Mouse (Mus musculus) brain, adult 2 months (tissue): ENCODE data around the gene Selenoo.

Experiments used
- DNase-seq: peaks from one replicate; pipeline ENCODE4 v3.0.0; 2011; ENCODE audit warnings: low read depth, low spot score

Gene Selenoo

GRCm38 (mm10) chr15:89075478-89076147, 13.3 kb upstream of the Selenoo start:
- DNase-seq: peak; percentile 95

DNA sequence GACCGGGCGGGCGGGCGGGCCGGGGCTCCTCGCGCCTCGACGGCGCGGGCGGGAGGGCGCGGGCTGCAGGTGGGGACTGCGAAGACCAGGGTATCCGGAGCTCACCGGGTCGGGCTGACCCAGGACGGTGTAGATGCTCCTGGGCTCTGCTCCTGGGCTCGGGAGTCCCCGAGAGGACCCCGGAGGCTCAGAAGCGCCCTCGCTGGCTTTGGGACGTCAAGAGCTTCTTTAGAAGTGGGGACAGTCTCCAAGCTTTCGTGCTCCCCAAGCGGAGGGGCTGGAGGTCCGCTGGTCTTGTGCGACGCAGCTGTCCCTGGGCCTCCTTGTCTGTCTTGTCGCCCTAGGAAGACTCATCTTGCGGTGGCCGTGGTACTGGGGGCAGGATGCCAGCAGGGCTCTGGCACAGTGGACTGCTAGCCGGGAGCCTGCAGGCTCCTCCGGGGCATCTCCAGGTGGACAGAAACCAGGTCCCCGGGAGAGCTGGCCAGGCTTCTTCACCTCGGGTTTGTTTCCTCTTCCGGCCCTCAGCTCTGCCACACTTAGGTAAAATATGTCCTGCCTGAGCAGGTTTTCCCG, 12.6 kb upstream of the Selenoo start:
- peak; percentile 71 for DNase-seq

GRCm38 (mm10) chr15:89078208-89078836, 10.6 kb upstream of the Selenoo start:
- peak; percentile 52 for DNase-seq

- DNase-seq: no peak
Observed at GRCm38 (mm10) chr15:89083906-89084305, 5.0 kb upstream of the Selenoo start.

DNA sequence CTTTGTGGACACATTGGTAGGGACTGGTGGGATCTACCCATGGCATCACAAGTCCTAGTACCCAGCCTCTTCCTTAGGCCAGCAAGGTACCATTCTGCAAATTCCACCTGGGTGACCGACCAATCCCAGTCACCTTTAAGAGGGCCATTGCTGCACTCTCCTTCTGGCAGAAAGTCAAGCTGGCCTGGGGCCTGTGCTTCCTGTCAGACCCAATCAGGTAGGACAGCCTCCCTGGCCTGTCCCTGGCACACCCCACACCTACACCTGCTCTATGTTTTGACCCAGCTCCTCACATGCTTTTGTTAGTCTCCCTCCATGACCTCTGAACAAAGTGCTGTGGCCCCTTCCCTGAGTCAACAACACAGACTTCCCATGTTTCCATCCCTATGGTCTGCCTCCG, 4.1 kb upstream of the Selenoo start:
- no peak for DNase-seq

DNA sequence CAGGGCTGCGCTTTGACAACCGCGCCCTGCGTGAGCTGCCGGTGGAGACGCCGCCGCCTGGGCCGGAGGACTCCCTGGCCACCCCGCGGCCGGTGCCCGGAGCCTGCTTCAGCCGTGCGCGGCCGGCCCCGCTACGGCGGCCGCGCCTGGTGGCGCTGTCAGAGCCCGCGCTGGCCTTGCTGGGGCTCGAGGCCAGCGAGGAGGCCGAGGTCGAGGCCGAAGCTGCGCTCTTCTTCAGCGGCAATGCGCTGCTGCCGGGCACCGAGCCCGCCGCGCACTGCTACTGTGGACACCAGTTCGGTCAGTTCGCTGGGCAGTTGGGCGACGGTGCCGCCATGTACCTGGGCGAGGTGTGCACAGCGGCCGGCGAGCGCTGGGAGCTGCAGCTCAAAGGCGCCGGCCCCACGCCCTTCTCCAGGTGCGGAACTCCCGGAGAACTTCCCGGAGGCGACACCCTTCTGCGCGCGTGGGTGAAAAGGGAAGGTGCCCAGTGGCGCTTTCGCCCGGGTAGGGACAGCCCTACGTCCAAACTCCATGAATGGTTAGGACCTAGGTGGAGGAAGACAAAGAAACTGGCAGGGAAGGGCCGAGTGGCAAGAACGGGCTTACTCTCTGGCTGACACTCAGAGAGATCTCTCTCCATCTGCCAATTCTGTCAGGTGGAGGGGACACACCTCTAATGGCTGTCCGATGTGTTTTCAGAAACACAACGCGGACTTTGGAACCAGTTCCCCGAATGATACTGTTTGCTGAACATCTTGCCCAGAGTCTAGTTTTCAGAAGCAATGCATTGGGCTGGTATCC, 566 bp downstream of the Selenoo start:
- peak; percentile 46 for DNase-seq

DNA sequence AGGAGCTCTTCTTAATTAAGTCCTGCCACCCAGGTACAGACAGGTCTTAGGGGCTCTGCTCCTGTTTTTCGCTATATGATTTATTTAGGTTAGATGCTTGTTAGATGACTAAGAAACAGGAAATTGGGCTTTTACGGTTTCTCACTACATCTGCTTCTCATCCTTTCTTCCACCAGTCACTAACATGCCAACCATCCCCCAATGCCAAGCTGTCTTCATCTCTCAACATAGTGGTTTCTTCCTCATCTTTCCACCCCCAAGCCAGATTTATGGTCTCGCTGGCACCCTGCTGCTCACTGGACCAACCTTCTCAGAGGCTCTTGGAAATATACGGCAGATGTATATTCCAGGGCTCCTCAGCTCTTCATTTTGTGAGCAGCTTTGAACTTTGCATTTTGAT, 1.8 kb downstream of the Selenoo start:
- DNase-seq: peak; percentile 60

DNA sequence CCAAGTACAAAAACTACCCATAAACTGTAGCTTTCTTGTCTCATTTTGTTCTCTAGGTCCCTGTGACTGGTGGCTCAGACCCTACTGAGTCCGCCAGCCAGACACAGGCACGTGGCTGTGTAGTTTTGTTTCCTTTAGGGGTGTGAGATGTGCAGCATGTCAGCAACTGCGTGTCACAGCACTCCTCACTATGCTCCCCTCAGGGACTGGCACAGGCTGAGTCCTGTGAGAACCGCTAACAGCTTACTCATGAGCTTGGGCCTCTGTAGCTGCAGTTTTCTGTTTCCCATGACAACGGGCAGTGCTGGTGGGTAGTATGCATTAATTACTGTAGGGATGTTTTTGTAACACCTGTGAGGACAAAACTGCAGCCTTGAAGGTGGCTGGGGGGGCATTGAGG, 3.3 kb downstream of the Selenoo start:
- DNase-seq: peak; percentile 49

DNA sequence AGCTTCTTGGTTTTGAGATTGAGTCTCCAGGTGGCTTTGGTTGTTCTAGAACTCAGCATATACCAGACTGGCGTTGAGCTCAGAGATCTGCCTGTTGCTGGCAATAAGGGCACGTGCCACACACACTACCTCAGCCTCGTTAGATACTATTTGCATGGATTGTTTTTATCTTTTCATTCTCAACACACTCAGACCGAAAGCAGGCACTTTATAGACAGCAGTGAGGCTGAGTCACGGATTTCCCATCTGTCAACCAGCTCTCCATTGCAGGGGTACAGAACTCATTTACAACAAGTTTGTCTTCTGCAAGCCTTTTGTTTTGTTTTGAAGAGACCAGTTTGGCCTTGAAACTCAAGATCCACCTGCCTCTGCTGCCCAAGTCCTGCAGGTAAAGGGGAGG, 8.6 kb downstream of the Selenoo start:
- peak; percentile 72 for DNase-seq

- peak; percentile 75 for DNase-seq
Observed at GRCm38 (mm10) chr15:89098616-89099015, 9.7 kb downstream of the Selenoo start.

DNA sequence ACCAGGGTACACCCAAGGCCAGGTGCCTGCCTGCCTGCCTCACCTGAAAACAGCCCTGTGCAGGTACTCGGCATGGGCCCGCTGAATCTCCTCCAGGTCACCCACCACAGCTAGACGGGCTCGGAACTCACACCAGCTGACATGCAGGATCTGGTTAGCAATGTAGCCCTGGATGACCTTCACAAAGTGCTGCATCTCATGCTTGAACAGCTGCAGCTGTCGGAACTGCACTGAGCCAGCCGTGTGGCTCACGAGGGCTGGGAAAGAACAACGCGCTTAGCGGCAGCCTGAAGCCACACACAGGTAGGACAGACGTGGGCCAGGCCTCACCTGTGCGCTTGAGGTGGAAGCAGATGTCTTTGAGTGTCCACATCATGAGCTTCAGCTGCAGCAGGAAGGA, 11.9 kb downstream of the Selenoo start:
- no peak for DNase-seq

DNA sequence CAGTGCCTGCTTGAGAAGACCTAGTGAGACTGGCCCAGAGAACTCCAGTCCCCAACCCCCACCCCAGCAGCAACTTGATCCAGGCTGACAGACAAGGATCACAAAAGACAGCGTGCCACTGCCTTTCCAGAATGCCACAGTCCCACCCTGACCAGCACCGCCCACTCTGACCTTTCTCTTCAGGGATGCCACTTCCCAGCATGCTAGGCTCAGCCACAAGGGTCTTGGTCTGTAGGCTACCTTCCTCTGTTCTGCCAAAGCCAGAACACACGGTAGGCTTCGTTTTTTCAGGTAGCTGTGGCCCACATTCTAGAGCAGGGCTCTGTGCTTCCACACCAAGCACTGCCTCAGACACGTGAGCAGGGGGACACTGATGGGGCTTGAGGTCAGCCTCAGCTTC, 13.8 kb downstream of the Selenoo start:
- no peak for DNase-seq

- DNase-seq: peak; percentile 83
Observed at GRCm38 (mm10) chr15:89103921-89104320, 15.0 kb downstream of the Selenoo start.

GRCm38 (mm10) chr15:89104425-89104824, 15.5 kb downstream of the Selenoo start:
- peak; percentile 98 for DNase-seq

- peak; percentile 96 for DNase-seq
Observed at GRCm38 (mm10) chr15:89106073-89106472, 17.2 kb downstream of the Selenoo start.

GRCm38 (mm10) chr15:89106976-89107375, 18.1 kb downstream of the Selenoo start:
- DNase-seq: no peak

DNA sequence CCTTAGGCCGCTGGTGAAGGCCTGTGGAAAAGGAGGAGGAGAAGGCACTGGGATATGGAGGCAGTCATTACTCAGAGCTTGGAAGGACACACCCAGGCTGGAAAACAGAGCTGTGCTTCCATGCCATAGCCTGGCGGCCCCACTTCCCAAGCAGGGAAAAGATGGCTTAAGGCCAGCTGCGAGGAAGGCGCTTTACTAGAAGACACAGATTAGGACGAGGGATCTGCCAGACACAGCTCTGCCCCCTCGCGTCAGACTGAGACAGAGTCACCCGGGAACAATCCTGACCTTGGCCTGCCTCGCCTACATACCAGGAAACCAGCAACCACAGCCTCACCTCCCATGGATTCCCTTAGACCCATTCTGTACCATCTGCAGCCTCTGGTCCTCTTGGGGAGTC, 21.3 kb downstream of the Selenoo start:
- DNase-seq: peak; percentile 81

- DNase-seq: no peak
Observed at GRCm38 (mm10) chr15:89118007-89118406, 29.1 kb downstream of the Selenoo start.

- peak; percentile 99 for DNase-seq
Observed at GRCm38 (mm10) chr15:89122649-89123366, 33.9 kb downstream of the Selenoo start, which contains the start of gene Tubgcp6. Tubgcp6 (minus strand) TSS chr15:89123112.

GRCm38 (mm10) chr15:89123595-89123994, 34.7 kb downstream of the Selenoo start:
- peak; percentile 82 for DNase-seq

- DNase-seq: no peak
Observed at GRCm38 (mm10) chr15:89124312-89124711, 35.4 kb downstream of the Selenoo start.
